ENCODE assay signal across 11 mouse cellular contexts in the genomic region with DNA sequence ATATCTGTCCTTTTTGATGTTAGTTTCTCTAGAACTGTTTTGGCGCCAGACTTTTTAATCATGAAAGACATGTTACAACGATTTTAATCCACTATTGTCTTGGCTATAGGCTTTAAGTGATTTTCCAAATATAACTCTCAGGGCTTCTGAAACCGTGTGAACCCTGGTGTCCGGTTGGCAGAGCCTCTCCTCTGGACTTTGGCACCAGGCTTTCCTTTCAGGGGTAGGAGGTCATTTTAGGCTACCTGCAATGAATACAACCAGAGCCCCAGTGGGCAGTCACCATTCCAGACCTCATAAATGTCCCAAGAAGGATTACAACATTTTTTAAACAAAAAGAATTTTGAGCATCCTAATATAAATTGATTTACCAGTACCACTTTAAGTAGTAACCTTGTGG. TPM values are rescaled to one million over a fixed set of nuclear protein-coding genes. Genes with fewer than 3 reads are reported as not detected.
A peak's percentile ranks its signal among the peaks of the same experiment; 100 is the strongest.
DNase-seq lines count a peak whose midpoint lies in the region; ATAC-seq and TF ChIP-seq lines count a peak whose summit lies in the region.
"Had no signal": no experiment of that assay in that cellular context is flagged by ENCODE, and none has a peak within 500 bp of the region (broad histone marks: within the 10 kb centered on the region; RNA-seq: fewer than 3 reads in every experiment).

No protein-coding gene starts in this region.

- H3K27ac ChIP-seq in kidney, postnatal 0 days, result no peak overlapping the region
- no peak overlapping the region for H3K27ac ChIP-seq in hindbrain, embryonic 13.5 days
- H3K27ac ChIP-seq in midbrain, embryonic 14.5 days (replicated peaks; ENCODE audit: low read depth, low read length), result no peak overlapping the region
- H3K27ac ChIP-seq: limb, embryonic 15.5 days had no signal

- H3K9me3 ChIP-seq in kidney, postnatal 0 days (replicated peaks; ENCODE audit: low read length), result no peaks in the 10 kb centered on the region
- no peaks in the 10 kb centered on the region for H3K9me3 ChIP-seq in hindbrain, embryonic 13.5 days
- no peaks in the 10 kb centered on the region for H3K9me3 ChIP-seq in midbrain, embryonic 14.5 days (ENCODE audit: control insufficient read depth, low read length)
- H3K9me3 ChIP-seq: limb, embryonic 15.5 days had no signal

- DNase-seq in cerebellum, adult 9-10 months, result peak; percentile 37
- no peak for DNase-seq in cerebellum, postnatal 25 days
- DNase-seq in kidney, postnatal 0 days (ENCODE audit: low spot score), result no peak
- no peak for DNase-seq in kidney, adult 8-10 months
- DNase-seq in midbrain, embryonic 14.5 days, result no peak
- DNase-seq in thymus, postnatal 36 days, result no peak
- DNase-seq: adrenal gland, postnatal 36 days; cerebellum, postnatal 10 days had no signal

- no peak for TF ChIP-seq CTCF in kidney, postnatal 0 days (IDR thresholded peaks at IDR 0.05; ENCODE audit: low read depth)

- no peaks in the 10 kb centered on the region for H3K27me3 ChIP-seq in kidney, postnatal 0 days (ENCODE audit: insufficient read depth, low read length)
- no peaks in the 10 kb centered on the region for H3K27me3 ChIP-seq in hindbrain, embryonic 13.5 days
- no peaks in the 10 kb centered on the region for H3K27me3 ChIP-seq in midbrain, embryonic 14.5 days (ENCODE audit: control insufficient read depth, insufficient read depth, low read length)
- H3K27me3 ChIP-seq: limb, embryonic 15.5 days had no signal

- no peak overlapping the region for H3K4me3 ChIP-seq in kidney, postnatal 0 days (replicated peaks; ENCODE audit: low read depth, low read length)
- H3K4me3 ChIP-seq in hindbrain, embryonic 13.5 days, result no peak overlapping the region
- H3K4me3 ChIP-seq in midbrain, embryonic 14.5 days (replicated peaks; ENCODE audit: low read depth, low read length), result no peak overlapping the region

- no peaks in the 10 kb centered on the region for H3K36me3 ChIP-seq in kidney, postnatal 0 days (ENCODE audit: insufficient read depth, low read length)
- H3K36me3 ChIP-seq in hindbrain, embryonic 13.5 days, result no peaks in the 10 kb centered on the region
- H3K36me3 ChIP-seq in midbrain, embryonic 14.5 days (ENCODE audit: control insufficient read depth, insufficient read depth, low read length), result no peaks in the 10 kb centered on the region

- H3K4me2 ChIP-seq in kidney, postnatal 0 days (ENCODE audit: low read length), result peak overlapping the region; percentile 89
- H3K4me2 ChIP-seq in hindbrain, embryonic 13.5 days, result peak overlapping the region; percentile 99
- H3K4me2 ChIP-seq in midbrain, embryonic 14.5 days (ENCODE audit: low read length), result peak overlapping the region; percentile 98; the same call in 1 of the 2 replicates

- ATAC-seq in kidney, postnatal 0 days (replicated peaks; ENCODE audit: low FRiP score, low read depth), result no peak
- ATAC-seq in hindbrain, embryonic 13.5 days (ENCODE audit: low FRiP score), result no peak
- ATAC-seq in midbrain, embryonic 14.5 days (ENCODE audit: low FRiP score, low TSS enrichment), result no peak
- no peak for ATAC-seq in granulocyte monocyte progenitor cell, adult 5-6 weeks (replicated peaks; ENCODE audit: poor library complexity, severe bottlenecking)

- H3K9ac ChIP-seq in kidney, postnatal 0 days (ENCODE audit: low read depth, low read length), result no peak overlapping the region
- H3K9ac ChIP-seq in hindbrain, embryonic 13.5 days, result no peak overlapping the region
- no peak overlapping the region for H3K9ac ChIP-seq in midbrain, embryonic 14.5 days (replicated peaks; ENCODE audit: low read length)
- H3K9ac ChIP-seq: limb, embryonic 15.5 days had no signal

- H3K4me1 ChIP-seq in kidney, postnatal 0 days (replicated peaks; ENCODE audit: insufficient read depth, low read length), result peaks cover 14% of the 10 kb centered on the region
- H3K4me1 ChIP-seq in hindbrain, embryonic 13.5 days (replicated peaks), result peaks cover 32% of the 10 kb centered on the region
- H3K4me1 ChIP-seq in midbrain, embryonic 14.5 days (ENCODE audit: control insufficient read depth, insufficient read depth, low read length), result peaks cover 29% of the 10 kb centered on the region

- WGBS in kidney, postnatal 0 days, result 80% methylated on average over 4 of the region's 4 CpGs
- 74% methylated on average over 4 of the region's 4 CpGs for WGBS in hindbrain, embryonic 13.5 days
- 78% methylated on average over 4 of the region's 4 CpGs for WGBS in midbrain, embryonic 14.5 days

RNA-seq across cellular contexts. Expression of a gene that starts 1.1 kb away (rescaled TPM):
- 124 and 135 TPM in 2 replicates for polyA plus RNA-seq in kidney, postnatal 0 days (2015; fragmentation: Nextera tagmentation; extraction: Ambion mirVana)
- 18.3 and 25.0 TPM in 2 replicates for polyA plus RNA-seq in hindbrain, embryonic 13.5 days (2015; fragmentation: Nextera tagmentation; extraction: Ambion mirVana)
- 50.3 and 55.7 TPM in 2 replicates for polyA plus RNA-seq in midbrain, embryonic 14.5 days (2014; fragmentation: Nextera tagmentation; extraction: Ambion mirVana)
- total RNA-seq in granulocyte monocyte progenitor cell, adult 5-6 weeks (2014; fragmentation: Nextera tagmentation), result 42.3 and 51.2 TPM in 2 replicates
- total RNA-seq in granulocyte monocyte progenitor cell, adult 5-6 weeks (2017), result 14.9 and 18.6 TPM in 2 replicates
